Mouse (Mus musculus) forebrain, embryonic 11.5 days (tissue): ENCODE measurements around the gene Iqsec3. TPM values are rescaled to one million over a fixed set of nuclear protein-coding genes. Genes with fewer than 3 reads are reported as not detected.
"Not testable (repeated sequence)": the region's sequence is repeated elsewhere in the genome, so short reads cannot be mapped to it uniquely, and the experiment has no call there.

ENCODE experiments used
- ATAC-seq: fragments of 200-750 bp; cut with Nextera tagmentation; replicated peaks from 2 replicates; pipeline ENCODE4 v1.8.0; 2017; ENCODE audit warnings: moderate TSS enrichment; ENCODE audit not compliant: low FRiP score
- DNase-seq: peaks from one replicate; pipeline ENCODE4 v3.0.0-alpha.2; 2017; ENCODE audit warnings: low spot score
- H3K27ac ChIP-seq: fragments of 300-500 bp; sonication (generic); 2 replicates; pipeline ENCODE4 v1.5.1; 2014; ENCODE audit warnings: low read depth, low read length
- H3K27me3 ChIP-seq: fragments of 300-500 bp; sonication (generic); 2 replicates; pipeline ENCODE4 v1.6.1; 2014; ENCODE audit warnings: mild to moderate bottlenecking, low read length, mixed read lengths; ENCODE audit not compliant: control insufficient read depth, insufficient read depth
- H3K36me3 ChIP-seq: fragments of 300-500 bp; sonication (generic); 2 replicates; pipeline ENCODE4 v1.6.1; 2014; ENCODE audit warnings: mild to moderate bottlenecking, low read length, moderate library complexity, mixed read lengths; ENCODE audit not compliant: control insufficient read depth, insufficient read depth
- H3K4me1 ChIP-seq: fragments of 300-500 bp; sonication (generic); replicated peaks from 2 replicates; pipeline ENCODE4 v1.6.1; 2014; ENCODE audit warnings: low read length, mixed read lengths; ENCODE audit not compliant: control insufficient read depth, insufficient read depth
- H3K4me2 ChIP-seq: fragments of 300-500 bp; sonication (generic); 2 replicates; pipeline ENCODE4 v1.6.1; 2014; ENCODE audit warnings: low read depth, mild to moderate bottlenecking, low read length, moderate library complexity, mixed read lengths; ENCODE audit not compliant: severe bottlenecking
- H3K4me3 ChIP-seq: fragments of 300-500 bp; sonication (generic); 2 replicates; pipeline ENCODE4 v1.5.1; 2014; ENCODE audit warnings: low read depth, low read length
- H3K9ac ChIP-seq: fragments of 300-500 bp; sonication (generic); 2 replicates; pipeline ENCODE4 v1.6.1; 2014; ENCODE audit warnings: low read length
- H3K9me3 ChIP-seq: fragments of 300-500 bp; sonication (generic); 2 replicates; pipeline ENCODE4 v1.6.1; 2016; ENCODE audit warnings: low read length, mixed read lengths; ENCODE audit not compliant: control insufficient read depth
- WGBS: fragments of 180-500 bp; shearing (Covaris S2); extraction: QIAGEN DNeasy Blood & Tissue Kit; methylation state at CpG from one replicate; pipeline ENCODE4 v1.1.7; 2014; 5-methylcytosine and 5-hydroxymethylcytosine counted together
- polyA plus RNA-seq: library from polyadenylated mRNA; unstranded; fragments of >200 nt; fragmentation: Nextera tagmentation; extraction: Ambion mirVana; gene quantifications from 2 replicates; pipeline ENCODE4 v1.2.1, GENCODE M21; 2014

Iqsec3 gene
- polyA plus RNA-seq, 1 experiment from 2014 or later, result 0.90 TPM

DNA sequence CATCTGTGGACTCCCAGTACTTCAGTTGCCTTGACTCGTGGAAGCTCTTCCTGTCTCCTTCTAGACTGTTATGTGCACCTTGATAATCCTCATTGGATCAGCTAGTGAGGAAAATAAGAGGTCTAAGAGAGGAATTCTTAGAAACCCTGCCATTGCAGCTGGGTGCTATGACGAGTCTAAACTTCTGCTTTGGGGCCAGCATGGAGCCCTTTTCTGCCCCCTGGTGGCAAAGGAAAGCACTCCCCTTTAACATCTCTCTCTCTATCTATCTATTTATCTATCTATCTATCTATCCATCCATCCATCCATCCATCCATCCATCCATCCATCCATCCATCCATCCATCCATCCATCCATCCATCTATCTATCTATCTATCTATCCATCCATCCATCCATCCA is 106.9 kb downstream of the Iqsec3 start:
- H3K9ac ChIP-seq, H3K4me1 ChIP-seq, H3K4me2 ChIP-seq, H3K36me3 ChIP-seq, ATAC-seq, DNase-seq, H3K27ac ChIP-seq, H3K27me3 ChIP-seq, H3K4me3 ChIP-seq, H3K9me3 ChIP-seq: not testable (repeated sequence)
- WGBS, result 14% methylated on average over 2 of the region's 2 CpGs

DNA sequence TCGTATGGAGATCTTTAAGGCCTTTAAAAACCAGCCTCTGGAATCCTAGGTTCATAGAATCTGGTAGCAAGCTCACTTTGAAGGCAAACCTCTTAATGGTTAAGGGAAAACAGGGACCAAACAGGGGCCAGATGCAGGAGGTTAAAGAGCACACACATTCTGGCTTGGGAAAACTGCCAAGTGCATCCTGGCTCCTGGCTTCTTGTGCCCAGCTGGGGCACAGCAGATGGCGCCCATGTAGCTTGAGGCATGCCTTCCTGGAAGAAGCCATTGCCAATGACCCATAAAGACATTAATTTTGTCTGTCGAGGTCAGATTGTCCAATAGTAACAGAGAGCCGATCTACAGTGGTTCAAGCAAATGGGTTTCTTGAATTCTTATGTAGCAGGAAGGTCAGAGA is 109.5 kb downstream of the Iqsec3 start:
- no peak for DNase-seq
- Histone ChIP-seq H3K4me3 (no peak overlapping the region), H3K4me2 (no peak overlapping the region), H3K4me1 (no peaks in the 10 kb centered on the region), H3K36me3 (no peaks in the 10 kb centered on the region), H3K27ac (no peak overlapping the region), H3K9me3 (no peaks in the 10 kb centered on the region), H3K9ac (no peak overlapping the region), H3K27me3 (no peaks in the 10 kb centered on the region)
- 83% methylated on average over 4 of the region's 4 CpGs for WGBS
- no peak for ATAC-seq

- no peak for ATAC-seq
Observed at GRCm38 (mm10) chr6:121363061-121363460, 110.4 kb downstream of the Iqsec3 start.

DNA sequence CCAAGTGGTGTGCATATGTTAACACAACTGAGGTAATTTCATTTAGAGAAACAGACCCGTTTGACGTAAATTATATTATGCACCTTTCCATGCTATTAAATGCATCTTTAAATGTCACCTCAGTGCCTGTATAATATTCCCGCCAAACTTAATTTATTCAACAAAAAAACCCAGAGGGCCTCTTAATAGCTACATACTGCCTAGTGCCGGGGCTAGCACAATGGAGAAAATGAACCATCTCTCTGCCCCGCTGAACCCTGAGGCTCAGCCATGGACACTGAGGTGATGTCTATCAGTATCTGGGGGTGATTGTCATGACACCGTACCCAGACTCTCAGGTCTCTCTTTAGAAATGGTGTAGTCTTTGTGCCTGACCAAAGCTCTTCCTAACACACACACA is 116.2 kb downstream of the Iqsec3 start:
- WGBS, result 81% methylated on average over 6 of the region's 6 CpGs
- Histone ChIP-seq H3K27me3 (no peaks in the 10 kb centered on the region), H3K9ac (no peak overlapping the region), H3K4me1 (no peaks in the 10 kb centered on the region), H3K4me2 (no peak overlapping the region), H3K4me3 (no peak overlapping the region), H3K36me3 (no peaks in the 10 kb centered on the region), H3K9me3 (no peaks in the 10 kb centered on the region), H3K27ac (no peak overlapping the region)
- ATAC-seq (no peak), DNase-seq (no peak)

More at GRCm38 (mm10) chr6:121363061-121363460, 110.4 kb downstream of the Iqsec3 start:
- Histone ChIP-seq H3K27me3 (no peaks in the 10 kb centered on the region), H3K9ac (no peak overlapping the region), H3K36me3 (no peaks in the 10 kb centered on the region), H3K27ac (no peak overlapping the region), H3K4me3 (no peak overlapping the region), H3K4me1 (no peaks in the 10 kb centered on the region), H3K9me3 (no peaks in the 10 kb centered on the region), H3K4me2 (no peak overlapping the region)
- no peak for DNase-seq
- 84% methylated on average over 6 of the region's 6 CpGs for WGBS

DNA sequence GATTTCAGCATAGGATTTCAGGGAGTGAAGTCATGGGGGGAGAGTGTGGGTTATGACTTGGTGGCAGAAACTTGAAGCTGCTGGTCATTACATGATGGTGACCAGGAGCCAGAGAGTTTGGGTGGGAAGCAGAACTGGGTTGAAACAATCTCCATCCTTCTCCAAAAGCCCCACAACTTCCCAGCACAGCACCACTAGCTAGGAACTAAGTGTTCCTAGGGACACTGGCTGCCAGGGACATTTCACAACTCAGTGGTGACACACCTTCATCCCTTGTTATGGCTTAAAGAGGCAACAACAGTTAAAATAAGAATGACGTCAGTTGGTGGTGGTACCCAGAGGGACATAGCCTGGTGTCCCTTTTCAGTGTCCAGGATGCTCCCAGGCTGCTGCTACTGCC is 117.4 kb downstream of the Iqsec3 start:
- ATAC-seq (no peak), DNase-seq (no peak)
- H3K4me1 ChIP-seq, result no peaks in the 10 kb centered on the region
- no peaks in the 10 kb centered on the region for H3K27me3 ChIP-seq
- WGBS, result 86% methylated on average over 1 of the region's 1 CpGs
- no peaks in the 10 kb centered on the region for H3K36me3 ChIP-seq
- H3K9ac ChIP-seq, result no peak overlapping the region
- H3K9me3 ChIP-seq, result no peaks in the 10 kb centered on the region
- no peak overlapping the region for H3K4me2 ChIP-seq
- H3K27ac ChIP-seq, result no peak overlapping the region
- no peak overlapping the region for H3K4me3 ChIP-seq

DNA sequence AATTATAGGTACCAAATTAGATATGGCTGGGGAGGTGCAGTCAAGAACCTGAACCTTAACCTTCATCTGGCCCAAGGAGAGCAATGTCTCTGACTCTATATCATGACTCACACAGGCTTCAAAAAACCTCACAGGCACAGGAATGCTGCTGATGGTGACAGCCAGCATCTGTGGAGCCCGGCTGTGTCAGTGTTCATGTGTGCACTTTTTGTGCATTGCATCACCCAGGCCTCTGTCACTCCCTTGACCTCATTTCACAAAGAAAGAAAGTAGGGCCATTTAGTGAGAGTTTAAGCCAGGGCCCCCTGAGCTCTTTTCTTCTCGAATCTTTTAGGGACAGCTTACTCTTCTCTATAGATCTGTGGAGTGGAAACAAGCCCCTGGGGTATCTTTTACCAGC is 121.2 kb downstream of the Iqsec3 start:
- H3K27me3 ChIP-seq, result no peaks in the 10 kb centered on the region
- no peak for ATAC-seq
- H3K4me1 ChIP-seq, result no peaks in the 10 kb centered on the region
- H3K9me3 ChIP-seq, result no peaks in the 10 kb centered on the region
- no peak overlapping the region for H3K9ac ChIP-seq
- no peak overlapping the region for H3K4me3 ChIP-seq
- no peak for DNase-seq
- H3K27ac ChIP-seq, result no peak overlapping the region
- 14% methylated on average over 2 of the region's 2 CpGs for WGBS
- H3K36me3 ChIP-seq, result no peaks in the 10 kb centered on the region
- no peak overlapping the region for H3K4me2 ChIP-seq

GRCm38 (mm10) chr6:121346428-121346827 is 127.0 kb downstream of the Iqsec3 start:
- Histone ChIP-seq H3K9me3 (no peaks in the 10 kb centered on the region), H3K4me2 (no peak overlapping the region), H3K27ac (no peak overlapping the region), H3K4me1 (no peaks in the 10 kb centered on the region), H3K27me3 (no peaks in the 10 kb centered on the region), H3K36me3 (no peaks in the 10 kb centered on the region), H3K4me3 (no peak overlapping the region), H3K9ac (no peak overlapping the region)
- WGBS, result 39% methylated on average over 8 of the region's 8 CpGs
- DNase-seq (no peak), ATAC-seq (no peak)

DNA sequence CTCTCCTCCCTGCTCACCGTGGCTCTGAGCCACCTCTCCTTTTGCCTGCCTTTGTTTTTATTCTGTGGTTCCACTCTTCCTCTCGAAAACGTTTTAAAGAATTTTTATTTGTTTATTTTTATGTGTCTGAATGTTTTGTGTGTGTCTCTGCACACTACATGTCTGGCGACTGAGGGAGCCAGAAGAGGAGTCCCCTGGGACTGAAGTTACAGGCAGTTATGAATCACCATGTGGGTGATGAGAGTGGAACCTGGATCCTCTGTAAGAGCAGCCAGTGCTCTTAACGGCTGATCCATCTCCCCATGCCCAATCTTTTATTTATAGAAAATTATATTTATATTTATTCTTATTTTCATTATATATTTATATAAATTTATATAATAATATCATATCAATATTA is 129.1 kb downstream of the Iqsec3 start:
- 82% methylated on average over 5 of the region's 5 CpGs for WGBS
- no peaks in the 10 kb centered on the region for H3K27me3 ChIP-seq
- no peak overlapping the region for H3K9ac ChIP-seq
- no peak overlapping the region for H3K4me3 ChIP-seq
- ATAC-seq, result no peak
- H3K4me2 ChIP-seq, result no peak overlapping the region
- DNase-seq, result no peak
- H3K9me3 ChIP-seq, result no peaks in the 10 kb centered on the region
- H3K4me1 ChIP-seq, result no peaks in the 10 kb centered on the region
- H3K27ac ChIP-seq, result no peak overlapping the region
- no peaks in the 10 kb centered on the region for H3K36me3 ChIP-seq

GRCm38 (mm10) chr6:121343771-121344123 is 129.7 kb downstream of the Iqsec3 start:
- Histone ChIP-seq H3K4me1 (no peaks in the 10 kb centered on the region), H3K4me2 (no peak overlapping the region), H3K4me3 (no peak overlapping the region), H3K27me3 (no peaks in the 10 kb centered on the region), H3K36me3 (no peaks in the 10 kb centered on the region), H3K27ac (no peak overlapping the region), H3K9ac (no peak overlapping the region), H3K9me3 (no peaks in the 10 kb centered on the region)
- no peak for DNase-seq
- ATAC-seq, result no peak
- 74% methylated on average over 6 of the region's 6 CpGs for WGBS
